Comparison of ENCODE assay signal across 15 mouse cellular contexts in genomic region chr6:49166318-49166717, GRCm38 (mm10). TPM values are rescaled to one million over a fixed set of nuclear protein-coding genes. Genes with fewer than 3 reads are reported as not detected.
"Had no signal": no experiment of that assay in that cellular context is flagged by ENCODE, and none has a peak within 500 bp of the region (broad histone marks: within the 10 kb centered on the region; RNA-seq: fewer than 3 reads in every experiment).

No protein-coding gene starts in this region.

- H3K27me3 ChIP-seq: limb, embryonic 12.5 days; limb, embryonic 15.5 days; lung, embryonic 15.5 days had no signal

- DNase-seq: layer of hippocampus, adult 9-11 months; lung, adult 18-20 months; lung, postnatal 10 days; lung, postnatal 36 days; midbrain, embryonic 14.5 days; thymus, adult 18-20 months; thymus, postnatal 36 days had no signal

- H3K4me3 ChIP-seq: layer of hippocampus, adult 2 months; limb, embryonic 12.5 days; limb, embryonic 15.5 days; lung, embryonic 15.5 days had no signal

- H3K4me2 ChIP-seq: limb, embryonic 12.5 days; limb, embryonic 15.5 days; lung, embryonic 15.5 days; midbrain, embryonic 11.5 days had no signal

- H3K9me3 ChIP-seq: limb, embryonic 12.5 days; limb, embryonic 15.5 days; lung, embryonic 15.5 days had no signal

- H3K9ac ChIP-seq: limb, embryonic 12.5 days; limb, embryonic 15.5 days; liver, embryonic 14.5 days; lung, embryonic 15.5 days had no signal

- H3K27ac ChIP-seq: layer of hippocampus, adult 2 months; limb, embryonic 12.5 days; limb, embryonic 15.5 days; liver, embryonic 14.5 days; lung, embryonic 15.5 days; stomach, postnatal 0 days had no signal

- H3K36me3 ChIP-seq: limb, embryonic 15.5 days; lung, embryonic 15.5 days had no signal

RNA-seq across cellular contexts. Expression of gene Igf2bp3, which starts 48.4 kb away (rescaled TPM):
- total RNA-seq: layer of hippocampus, adult 2 months; left cerebral cortex, adult 18-20 months had no signal
